Mouse (Mus musculus) hindbrain, postnatal 0 days (tissue): ENCODE measurements around the gene H2-T24. TPM values are rescaled to one million over a fixed set of nuclear protein-coding genes. Genes with fewer than 3 reads are reported as not detected.
"Not testable (repeated sequence)": the region's sequence is repeated elsewhere in the genome, so short reads cannot be mapped to it uniquely, and the experiment has no call there.

Experiments
- ATAC-seq: fragments of 200-750 bp; cut with Nextera tagmentation; 2 replicates; pipeline ENCODE4 v1.8.0; 2017; ENCODE audit warnings: mild to moderate bottlenecking, moderate TSS enrichment, moderate library complexity
- DNase-seq: peaks from one replicate; pipeline ENCODE4 v3.0.0-alpha.2; 2015; ENCODE audit warnings: low spot score
- H3K27ac ChIP-seq: fragments of 300-500 bp; sonication (generic); 2 replicates; pipeline ENCODE4 v1.5.1; 2014; ENCODE audit warnings: mild to moderate bottlenecking
- H3K27me3 ChIP-seq: fragments of 300-500 bp; sonication (generic); 2 replicates; pipeline ENCODE4 v1.6.1; 2014; ENCODE audit warnings: low read length, mixed read lengths; ENCODE audit not compliant: insufficient read depth
- H3K36me3 ChIP-seq: fragments of 300-500 bp; sonication (generic); 2 replicates; pipeline ENCODE4 v1.6.1; 2014; ENCODE audit warnings: low read length, mixed read lengths; ENCODE audit not compliant: insufficient read depth
- H3K4me1 ChIP-seq: fragments of 300-500 bp; sonication (generic); 2 replicates; pipeline ENCODE4 v1.6.1; 2014; ENCODE audit warnings: antibody characterized with exemption, low read length, mixed read lengths; ENCODE audit not compliant: insufficient read depth
- H3K4me2 ChIP-seq: fragments of 300-500 bp; sonication (generic); 2 replicates; pipeline ENCODE4 v1.6.1; 2014; ENCODE audit warnings: low read depth, mild to moderate bottlenecking, low read length, moderate library complexity, mixed read lengths
- H3K4me3 ChIP-seq: fragments of 300-500 bp; sonication (generic); 2 replicates; pipeline ENCODE4 v1.5.1; 2014; ENCODE audit warnings: low read length
- H3K9ac ChIP-seq: fragments of 300-500 bp; sonication (generic); replicated peaks from 2 replicates; pipeline ENCODE4 v1.6.1; 2014; ENCODE audit warnings: mild to moderate bottlenecking, low read length, moderate library complexity, mixed read lengths
- H3K9me3 ChIP-seq: fragments of 300-500 bp; sonication (generic); 2 replicates; pipeline ENCODE4 v1.6.1; 2016; ENCODE audit warnings: low read length, mixed read lengths
- CTCF ChIP-seq: IDR thresholded peaks from 2 replicates; pipeline ENCODE4 v1.5.1; 2016; ENCODE audit warnings: antibody characterized with exemption, control low read depth, low read depth
- WGBS: fragments of 180-500 bp; shearing (Covaris S2); extraction: QIAGEN DNeasy Blood & Tissue Kit; methylation state at CpG from one replicate; pipeline ENCODE4 v1.1.7; 2014; 5-methylcytosine and 5-hydroxymethylcytosine counted together
- polyA plus RNA-seq: library from polyadenylated mRNA; unstranded; fragments of >200 nt; fragmentation: Nextera tagmentation; extraction: Ambion mirVana; gene quantifications from 2 replicates; pipeline ENCODE4 v1.2.1, GENCODE M21; 2015
- total RNA-seq: library from RNA; depleted of rRNA; stranded (reverse); fragments of >200 nt; gene quantifications from 2 replicates; pipeline ENCODE4 v1.2.3, GENCODE M21; 2014

Gene H2-T24
- total and polyA plus RNA-seq, 2 experiments from 2014 or later, result 0.10 to 7.1 TPM

GRCm38 (mm10) chr17:36022098-36022497 lies 1.7 kb upstream of the H2-T24 start:
- Histone ChIP-seq H3K4me2 (no peak overlapping the region), H3K4me3 (no peak overlapping the region), H3K4me1 (no peaks in the 10 kb centered on the region), H3K9me3 (no peaks in the 10 kb centered on the region), H3K27ac (no peak overlapping the region), H3K9ac (no peak overlapping the region), H3K36me3 (no peaks in the 10 kb centered on the region), H3K27me3 (no peaks in the 10 kb centered on the region)
- DNase-seq (no peak), ATAC-seq (no peak)
- 95% methylated on average over 9 of the region's 9 CpGs for WGBS
- TF ChIP-seq CTCF, result no peak

GRCm38 (mm10) chr17:36021309-36021708 lies 949 bp upstream of the H2-T24 start:
- no peak for TF ChIP-seq CTCF
- Histone ChIP-seq H3K27ac (no peak overlapping the region), H3K4me2 (no peak overlapping the region), H3K9ac (no peak overlapping the region), H3K9me3 (no peaks in the 10 kb centered on the region), H3K36me3 (no peaks in the 10 kb centered on the region), H3K4me3 (no peak overlapping the region), H3K27me3 (no peaks in the 10 kb centered on the region), H3K4me1 (no peaks in the 10 kb centered on the region)
- WGBS, result 93% methylated on average over 1 of the region's 1 CpGs
- no peak for DNase-seq
- ATAC-seq, result no peak

DNA sequence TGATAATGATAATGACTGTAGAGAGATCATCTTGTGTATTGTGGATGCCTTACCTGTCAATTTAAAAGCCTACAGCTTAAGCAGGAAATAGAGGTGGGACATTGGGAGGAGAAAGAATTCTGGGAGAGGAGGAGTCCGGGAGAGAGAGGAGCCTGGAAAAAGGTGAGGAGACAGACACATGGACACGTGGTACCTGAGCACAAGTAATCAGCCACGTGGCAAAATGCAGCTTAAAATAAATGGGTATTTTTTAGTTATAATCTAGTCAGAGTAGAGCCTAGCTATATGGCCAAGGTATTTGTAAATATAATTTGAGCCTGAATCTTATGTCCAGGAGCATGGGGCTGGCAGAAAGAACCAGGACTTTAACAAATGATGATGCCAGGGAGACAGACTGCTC lies 841 bp downstream of the H2-T24 start:
- H3K4me1 ChIP-seq, result no peaks in the 10 kb centered on the region
- no peaks in the 10 kb centered on the region for H3K27me3 ChIP-seq
- H3K36me3 ChIP-seq, result peaks cover 1% of the 10 kb centered on the region; the same call in 1 of the 2 replicates
- no peak for TF ChIP-seq CTCF
- WGBS, result 69% methylated on average over 3 of the region's 3 CpGs
- 0 out of 2 replicates have a peak overlapping the region, but pooled peaks have one; percentile 18 for H3K4me2 ChIP-seq
- no peak for DNase-seq
- H3K9me3 ChIP-seq, result no peaks in the 10 kb centered on the region
- no peak overlapping the region for H3K27ac ChIP-seq
- H3K4me3 ChIP-seq, result no peak overlapping the region
- no peak overlapping the region for H3K9ac ChIP-seq
- ATAC-seq, result no peak

DNA sequence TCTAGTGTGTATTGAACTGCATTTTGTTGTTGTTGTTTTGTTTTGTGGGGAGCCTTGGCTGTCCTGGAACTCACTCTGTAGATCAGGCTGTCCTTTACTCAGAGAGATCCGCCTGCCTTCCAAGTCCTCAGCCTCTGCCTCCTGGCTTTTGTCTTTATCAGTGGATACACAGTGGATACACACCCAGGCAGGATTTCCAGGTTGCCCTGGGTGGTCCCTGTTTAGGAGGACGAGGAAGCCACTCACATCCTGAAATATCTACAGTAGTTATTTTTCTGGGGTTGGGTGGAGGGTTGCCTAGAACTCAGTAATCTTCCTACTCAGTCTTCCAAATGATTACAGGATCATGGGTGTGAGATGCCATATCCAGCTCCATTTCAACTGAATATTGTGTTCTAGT lies 1.4 kb downstream of the H2-T24 start:
- WGBS, result 67% methylated on average over 2 of the region's 2 CpGs
- DNase-seq, result no peak
- ATAC-seq, result no peak
- no peaks in the 10 kb centered on the region for H3K4me1 ChIP-seq
- H3K27me3 ChIP-seq, result no peaks in the 10 kb centered on the region
- no peaks in the 10 kb centered on the region for H3K9me3 ChIP-seq
- H3K9ac ChIP-seq, result no peak overlapping the region
- no peak overlapping the region for H3K4me2 ChIP-seq
- peaks cover 4% of the 10 kb centered on the region; the same call in 1 of the 2 replicates for H3K36me3 ChIP-seq
- no peak overlapping the region for H3K27ac ChIP-seq
- no peak for TF ChIP-seq CTCF
- no peak overlapping the region for H3K4me3 ChIP-seq

- Histone ChIP-seq H3K4me3 (no peak overlapping the region), H3K36me3 (peaks cover 4% of the 10 kb centered on the region; the same call in 1 of the 2 replicates), H3K27me3 (no peaks in the 10 kb centered on the region), H3K4me1 (no peaks in the 10 kb centered on the region), H3K4me2 (no peak overlapping the region), H3K27ac (no peak overlapping the region), H3K9me3 (no peaks in the 10 kb centered on the region), H3K9ac (no peak overlapping the region)
- no peak for TF ChIP-seq CTCF
- WGBS, result 93% methylated on average over 5 of the region's 5 CpGs
- DNase-seq (no peak), ATAC-seq (no peak)
Measured at GRCm38 (mm10) chr17:36017046-36017445, 3.3 kb downstream of the H2-T24 start.

- Histone ChIP-seq H3K36me3 (peaks cover 4% of the 10 kb centered on the region; the same call in 1 of the 2 replicates), H3K27me3 (no peaks in the 10 kb centered on the region), H3K4me3 (no peak overlapping the region), H3K9ac (no peak overlapping the region), H3K4me2 (no peak overlapping the region), H3K4me1 (no peaks in the 10 kb centered on the region), H3K9me3 (no peaks in the 10 kb centered on the region), H3K27ac (no peak overlapping the region)
- no peak for DNase-seq
- no peak for TF ChIP-seq CTCF
- WGBS, result 96% methylated on average over 5 of the region's 5 CpGs
- no peak for ATAC-seq
Measured at GRCm38 (mm10) chr17:36014977-36015376, 5.4 kb downstream of the H2-T24 start.

DNA sequence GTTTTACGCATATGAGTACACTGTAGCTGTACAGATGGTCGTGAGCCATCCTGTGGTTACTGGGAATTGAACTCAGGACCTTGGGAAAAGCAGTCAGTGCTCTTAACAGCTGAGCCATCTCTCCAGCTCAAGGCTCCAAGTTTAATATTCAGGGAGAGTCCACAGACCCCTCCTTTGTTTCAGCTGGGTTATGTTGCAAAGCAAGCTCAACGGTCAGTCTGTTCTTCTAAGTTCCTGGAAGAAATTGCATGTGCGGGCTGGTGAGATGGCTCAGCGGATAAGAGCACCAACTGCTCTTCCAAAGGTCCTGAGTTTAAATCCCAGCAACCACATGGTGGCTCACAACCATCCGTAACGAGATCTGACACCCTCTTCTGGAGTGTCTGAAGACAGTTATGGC lies 16.0 kb downstream of the H2-T24 start:
- DNase-seq, H3K9ac ChIP-seq, H3K4me1 ChIP-seq, H3K4me3 ChIP-seq, H3K27me3 ChIP-seq, H3K36me3 ChIP-seq, ATAC-seq, H3K9me3 ChIP-seq, H3K27ac ChIP-seq, H3K4me2 ChIP-seq: not testable (repeated sequence)
- 87% methylated on average over 7 of the region's 7 CpGs for WGBS
